21 mouse cellular contexts compared by ENCODE assay signal in the genomic region with DNA sequence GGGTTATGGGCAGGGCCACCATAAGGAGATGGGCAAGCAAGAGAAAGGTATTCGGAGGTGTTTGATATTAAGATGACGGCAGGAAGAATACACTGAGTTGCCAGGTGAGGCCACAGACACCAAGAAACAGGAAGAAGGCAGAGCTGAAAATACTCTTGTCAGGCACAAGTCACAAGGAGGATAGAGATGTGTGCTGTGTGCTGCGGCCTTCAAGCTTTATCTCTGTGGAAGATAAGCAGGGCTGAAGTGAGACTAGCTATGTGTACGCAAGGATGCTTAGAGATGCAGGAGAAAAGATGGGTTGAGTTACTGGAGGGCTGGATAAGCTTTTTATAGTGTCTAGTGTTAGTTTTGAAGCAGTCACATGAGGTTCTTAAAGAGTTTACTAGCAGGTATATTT. TPM values are rescaled to one million over a fixed set of nuclear protein-coding genes. Genes with fewer than 3 reads are reported as not detected.
A peak's percentile ranks its signal among the peaks of the same experiment; 100 is the strongest.
DNase-seq lines count a peak whose midpoint lies in the region; ATAC-seq and TF ChIP-seq lines count a peak whose summit lies in the region.
"Had no signal": no experiment of that assay in that cellular context is flagged by ENCODE, and none has a peak within 500 bp of the region (broad histone marks: within the 10 kb centered on the region; RNA-seq: fewer than 3 reads in every experiment).

No protein-coding gene starts in this region.

- no peak overlapping the region for H3K9ac ChIP-seq in intestine, postnatal 0 days (ENCODE audit: low read depth, low read length)
- H3K9ac ChIP-seq: forebrain, embryonic 12.5 days; hindbrain, embryonic 15.5 days had no signal

- ATAC-seq in intestine, postnatal 0 days: no peak

- WGBS in intestine, postnatal 0 days: 62% methylated on average over 4 of the region's 4 CpGs

- H3K4me2 ChIP-seq in intestine, postnatal 0 days (replicated peaks; ENCODE audit: low read depth): peak overlapping the region; percentile 46
- H3K4me2 ChIP-seq: forebrain, embryonic 12.5 days; hindbrain, embryonic 15.5 days had no signal

- 0 out of 2 replicates have a peak, but pooled peaks cover 8% of the 10 kb centered on the region for H3K4me1 ChIP-seq in intestine, postnatal 0 days (replicated peaks; ENCODE audit: control insufficient read depth, insufficient read depth, low read length)
- H3K4me1 ChIP-seq: forebrain, embryonic 12.5 days; hindbrain, embryonic 15.5 days had no signal

- TF ChIP-seq CTCF in intestine, postnatal 0 days (IDR thresholded peaks at IDR 0.05; ENCODE audit: low read depth): no peak

- no peak overlapping the region for H3K4me3 ChIP-seq in intestine, postnatal 0 days (ENCODE audit: low read depth, low read length)
- H3K4me3 ChIP-seq: forebrain, embryonic 12.5 days; gastrocnemius, adult 2 months; hindbrain, embryonic 15.5 days had no signal

- peak; percentile 72 for DNase-seq in CD4-positive helper T cell, adult 2 months (ENCODE audit: low read depth, low spot score)
- DNase-seq in CD4-positive, CD25-positive, alpha-beta regulatory T cell, adult 2 months (ENCODE audit: low read depth, low spot score): peak; percentile 61
- peak; percentile 28 for DNase-seq in c-Kit-positive CD71-positive TER-119-negative erythroid progenitor cells, embryonic 14.5 days (ENCODE audit: low read depth)
- DNase-seq in cerebellum, adult 9-10 months: no peak
- DNase-seq in cerebellum, adult 11-12 months: no peak
- DNase-seq in neural tube, embryonic 10.5 days (ENCODE audit: extremely low spot score, low spot score): no peak
- DNase-seq: adrenal gland, adult 8-10 months; cerebellum, postnatal 10 days; gastrocnemius, adult 2 months; heart, postnatal 4 days; lung, postnatal 4 days; midbrain, embryonic 14.5 days had no signal

- no peaks in the 10 kb centered on the region for H3K9me3 ChIP-seq in intestine, postnatal 0 days (ENCODE audit: control insufficient read depth)
- H3K9me3 ChIP-seq: forebrain, embryonic 12.5 days; hindbrain, embryonic 15.5 days had no signal

- no peaks in the 10 kb centered on the region for H3K36me3 ChIP-seq in intestine, postnatal 0 days (ENCODE audit: control insufficient read depth, insufficient read depth)
- H3K36me3 ChIP-seq: forebrain, embryonic 12.5 days; hindbrain, embryonic 15.5 days had no signal

- H3K27ac ChIP-seq in intestine, postnatal 0 days (ENCODE audit: low read depth, low read length): peak overlapping the region; percentile 92
- H3K27ac ChIP-seq: forebrain, embryonic 12.5 days; gastrocnemius, adult 2 months; hindbrain, embryonic 15.5 days had no signal

- H3K27me3 ChIP-seq in intestine, postnatal 0 days (replicated peaks; ENCODE audit: control insufficient read depth, insufficient read depth, low read length): no peaks in the 10 kb centered on the region

RNA-seq across cellular contexts. Expression of a gene that starts 12.9 kb away (rescaled TPM):
- polyA plus RNA-seq in intestine, postnatal 0 days (2015; fragmentation: Nextera tagmentation; extraction: Ambion mirVana): 17.3 and 19.1 TPM in 2 replicates

RNA-seq across cellular contexts. Expression of a gene that starts 37.7 kb away (rescaled TPM):
- 0.34 and 0.44 TPM in 2 replicates for polyA plus RNA-seq in intestine, postnatal 0 days (2015; fragmentation: Nextera tagmentation; extraction: Ambion mirVana)
- polyA plus RNA-seq: embryonic facial prominence, embryonic 11.5 days; heart, embryonic 16.5 days; limb, embryonic 11.5 days; liver, adult 2 months; liver, embryonic 16.5 days; Patski had no signal

RNA-seq across cellular contexts. Expression of a gene that starts 46.2 kb away (rescaled TPM):
- polyA plus RNA-seq in intestine, postnatal 0 days (2015; fragmentation: Nextera tagmentation; extraction: Ambion mirVana): 15.8 and 16.6 TPM in 2 replicates

Comparison
In these comparisons a context has a peak if more than half of its experiments do, and no peak if none do; other contexts are left out.
1. DNase-seq: peak in CD4-positive helper T cell, adult 2 months (single experiment), CD4-positive, CD25-positive, alpha-beta regulatory T cell, adult 2 months (single experiment) and c-Kit-positive CD71-positive TER-119-negative erythroid progenitor cells, embryonic 14.5 days (single experiment); none in cerebellum, adult 9-10 months (single experiment), cerebellum, adult 11-12 months (single experiment) and neural tube, embryonic 10.5 days (single experiment).